Mouse (Mus musculus) hematopoietic stem cell, adult 5-6 weeks (primary cell): ENCODE results near the gene Ifitm7. TPM values are rescaled to one million over a fixed set of nuclear protein-coding genes. Genes with fewer than 3 reads are reported as not detected.

Experiments used
- ATAC-seq, 2 experiments: fragments of 125-278 bp in 1 of 2; replicated peaks in 1 of 2; 2 replicates each; pipeline ENCODE4 v1.8.0; 2016 to 2017; ENCODE audit warnings: inconsistent platforms in 2 of 2, mild to moderate bottlenecking in 2 of 2, moderate number of reproducible peaks in 2 of 2, low read depth in 1 of 2, moderate TSS enrichment in 1 of 2; ENCODE audit not compliant: low FRiP score in 2 of 2, poor library complexity in 2 of 2, severe bottlenecking in 2 of 2, insufficient read depth in 1 of 2, low TSS enrichment in 1 of 2
- total RNA-seq: library from RNA; stranded (forward); fragments of 172-1452, 232-1000 nt; gene quantifications from 2 replicates; pipeline ENCODE4 v1.2.3, GENCODE M21; 2017

Gene Ifitm7
- 2.1 and 2.4 TPM in 2 replicates for total RNA-seq

DNA sequence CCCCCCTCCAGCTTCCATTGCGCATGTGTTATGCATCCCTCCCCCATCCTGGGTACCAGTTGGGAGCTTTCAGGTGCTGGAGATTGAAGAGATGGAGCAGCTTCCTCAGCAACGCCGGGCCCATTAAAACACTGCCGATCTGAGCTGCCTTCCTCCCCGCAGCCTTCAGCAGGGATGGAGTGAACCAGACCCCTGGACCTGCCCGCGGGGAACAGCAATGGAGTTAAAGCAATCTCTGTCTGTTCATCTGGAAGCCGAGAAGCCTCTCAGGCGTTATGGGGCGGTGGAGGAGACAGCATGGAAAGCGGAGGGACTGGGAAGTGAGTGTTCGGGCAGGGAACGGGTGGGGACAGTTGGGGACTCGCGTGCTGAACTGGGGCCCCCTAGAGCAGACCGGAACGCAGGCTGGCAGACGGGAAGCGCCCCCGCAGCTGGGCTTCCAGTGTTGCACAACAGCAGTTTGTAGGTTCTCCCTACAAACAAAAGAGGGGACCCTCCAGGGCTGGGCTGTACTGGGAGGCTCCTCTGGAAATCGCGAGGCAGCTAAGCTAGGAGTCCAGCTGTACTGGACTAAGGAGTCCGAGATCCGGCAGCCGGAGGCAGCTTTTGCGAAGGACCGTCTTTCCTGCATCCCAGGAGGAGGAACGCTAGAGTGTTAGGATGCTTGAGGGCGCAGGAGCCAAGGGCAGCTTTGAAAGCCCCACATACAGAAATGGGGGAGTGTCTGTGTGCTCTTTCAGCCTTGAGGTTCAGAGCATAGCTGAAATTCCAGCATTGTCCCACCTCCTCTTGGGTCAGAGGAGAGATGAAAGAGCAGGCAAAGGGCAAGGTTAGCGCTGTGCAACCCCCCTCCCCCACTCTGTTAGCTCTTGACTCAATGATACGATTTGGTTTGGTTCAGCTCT is at the start of gene Ifitm7, which contains the start of gene 2900011O08Rik:
Gene Ifitm7 (minus strand): TSS at position 315 of the 905 bp plus-strand sequence.
Gene 2900011O08Rik (plus strand): TSS at position 31 of the 905 bp plus-strand sequence.
- peak; percentile 68 to 76 for ATAC-seq

DNA sequence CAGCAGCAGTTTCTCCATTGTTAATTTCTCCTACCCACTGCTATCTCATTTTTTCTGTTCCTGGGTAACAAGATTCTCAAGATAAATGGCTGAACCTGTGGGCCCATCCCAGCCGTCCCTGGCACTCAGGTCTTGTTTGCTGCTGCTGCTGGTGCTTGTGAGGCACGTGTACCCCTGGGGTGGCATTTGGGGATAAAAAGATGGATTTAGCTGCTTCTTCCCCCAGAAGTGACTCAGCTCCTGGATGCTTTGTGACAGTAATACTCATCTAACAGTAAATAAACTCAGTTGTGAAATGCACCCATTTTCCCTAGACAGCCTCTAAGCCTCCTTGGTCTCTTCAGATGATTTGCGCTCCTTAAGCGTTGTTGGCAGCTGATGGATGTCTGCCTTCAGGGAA is 46.4 kb upstream of the Ifitm7 start:
- no peak for ATAC-seq

DNA sequence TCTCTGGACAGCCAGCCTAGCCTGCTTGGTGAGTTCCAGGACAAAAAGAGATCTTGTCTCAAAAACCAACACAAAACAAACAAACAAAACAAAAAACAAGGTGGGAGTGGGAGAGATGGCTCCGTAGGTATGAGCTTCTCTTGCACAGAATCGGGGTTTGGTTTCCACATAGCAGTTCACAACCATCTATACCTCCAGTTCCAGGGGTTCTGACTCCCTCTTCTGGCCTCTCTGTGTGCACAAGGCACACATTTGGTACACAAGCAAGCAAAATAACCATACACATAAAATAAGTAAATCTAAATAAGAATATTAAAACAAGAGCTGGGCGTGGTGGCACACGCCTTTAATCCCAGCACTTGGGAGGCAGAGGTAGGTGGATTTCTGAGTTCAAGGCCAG is 44.0 kb upstream of the Ifitm7 start:
- no peak for ATAC-seq

DNA sequence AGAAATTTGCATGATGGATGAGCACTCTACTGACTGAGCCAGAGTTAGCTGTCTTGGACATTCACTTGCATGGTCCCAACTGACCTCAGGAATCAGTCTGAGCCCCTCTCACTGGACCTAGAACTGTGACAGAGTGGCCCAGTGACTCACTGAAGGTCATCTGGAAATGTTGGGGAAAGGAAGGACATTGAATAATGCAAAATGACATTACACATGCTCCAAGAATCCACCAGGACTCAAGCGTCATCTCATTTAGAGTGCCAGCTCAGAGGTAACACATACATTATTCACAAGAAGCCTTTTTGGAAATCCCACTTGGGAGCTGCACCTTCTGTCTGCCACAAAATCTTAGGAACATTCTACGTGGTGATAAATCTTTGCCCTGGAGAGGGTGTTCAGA is 43.2 kb upstream of the Ifitm7 start:
- no peak for ATAC-seq

DNA sequence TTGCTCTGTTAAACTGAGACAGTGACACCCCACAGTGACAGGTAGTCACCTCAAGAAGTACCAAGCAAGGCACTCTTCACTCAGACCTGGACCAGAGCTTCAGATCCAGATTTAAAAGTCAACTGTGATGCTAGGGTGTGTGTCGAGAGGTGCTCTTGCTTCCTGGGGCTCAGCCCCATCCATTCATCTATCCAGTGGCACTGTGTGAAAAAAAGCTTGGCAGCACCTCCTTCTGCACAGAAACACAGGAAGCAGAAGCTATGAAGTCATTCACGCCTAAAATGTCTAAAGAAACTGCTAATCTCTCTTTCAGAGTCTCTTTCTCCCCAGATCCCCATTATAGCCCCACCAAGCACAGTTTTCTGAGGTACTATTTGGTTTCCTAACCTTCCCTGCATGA is 42.4 kb upstream of the Ifitm7 start:
- no peak for ATAC-seq

DNA sequence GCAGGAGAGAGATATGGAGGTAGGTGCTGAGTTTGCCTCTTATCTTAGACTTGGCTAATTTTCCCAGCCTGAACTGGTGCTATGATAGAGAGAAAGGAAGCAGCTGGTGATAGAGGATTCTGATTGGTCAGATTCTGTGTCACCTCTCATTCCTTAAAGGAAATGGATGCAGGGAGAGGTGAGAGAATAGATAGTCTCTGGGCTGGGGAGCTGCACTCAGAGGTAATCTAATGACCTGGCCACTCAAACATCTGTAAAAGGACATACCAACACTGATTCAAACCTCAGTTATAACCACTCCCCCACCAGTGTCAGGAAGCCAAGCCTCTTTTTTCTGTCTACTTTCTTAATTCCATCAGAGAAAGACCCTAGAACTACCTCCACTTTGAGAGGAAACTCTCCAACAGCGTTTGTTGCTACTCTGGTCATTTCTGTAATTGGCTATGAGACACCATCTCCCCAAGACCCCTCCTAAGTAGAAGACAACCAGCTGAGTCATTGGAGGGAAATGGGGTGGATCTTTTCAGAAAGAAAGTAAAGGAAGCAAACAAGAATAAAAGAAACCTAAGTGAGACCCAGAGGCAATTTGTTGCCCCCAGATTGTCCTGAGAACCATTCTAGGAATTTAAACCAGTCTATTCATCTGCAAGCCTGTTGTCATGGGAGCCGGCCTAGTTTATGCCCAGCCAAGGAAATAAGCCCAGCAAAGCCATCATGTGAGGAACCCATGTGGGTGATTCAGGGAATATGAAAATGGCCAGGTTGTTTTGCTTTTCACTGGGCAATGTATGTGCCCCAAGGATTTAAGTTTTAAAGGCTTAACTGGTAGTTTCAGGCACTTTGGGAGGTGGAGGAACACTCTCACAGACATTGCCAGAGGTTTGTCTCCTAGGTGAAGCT is 38.7 kb upstream of the Ifitm7 start:
- no peak for ATAC-seq

DNA sequence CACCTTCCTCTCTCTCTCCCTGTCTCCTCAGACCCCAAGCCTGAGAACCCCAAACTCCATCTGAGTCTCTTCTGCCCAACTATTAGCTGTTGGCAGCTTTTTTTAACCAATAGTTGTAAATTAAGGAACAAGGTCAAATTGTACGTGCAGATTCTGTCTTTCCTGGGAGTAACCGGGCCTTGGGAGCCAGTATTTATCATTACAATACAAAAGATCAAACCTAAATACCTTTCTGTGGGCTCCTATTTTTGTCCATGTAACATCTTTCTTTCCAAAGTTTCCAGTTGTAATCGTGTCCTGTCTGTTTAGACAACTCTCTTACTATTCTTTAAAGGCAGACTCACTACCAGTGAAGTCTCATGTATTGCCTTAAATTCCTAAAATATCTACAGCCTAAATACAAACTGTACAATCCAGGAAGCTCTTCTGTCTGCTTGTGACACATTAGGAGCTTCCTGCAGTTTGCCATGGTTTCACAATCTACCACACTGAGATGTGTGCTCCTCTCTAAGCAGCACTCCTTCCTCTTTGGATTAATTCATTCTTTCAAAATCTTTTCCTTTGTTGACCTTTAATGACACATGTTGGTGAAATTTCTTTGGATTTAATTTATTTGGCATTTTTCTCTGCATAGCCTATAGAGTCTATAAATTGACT is 34.6 kb upstream of the Ifitm7 start:
- ATAC-seq, result no peak

DNA sequence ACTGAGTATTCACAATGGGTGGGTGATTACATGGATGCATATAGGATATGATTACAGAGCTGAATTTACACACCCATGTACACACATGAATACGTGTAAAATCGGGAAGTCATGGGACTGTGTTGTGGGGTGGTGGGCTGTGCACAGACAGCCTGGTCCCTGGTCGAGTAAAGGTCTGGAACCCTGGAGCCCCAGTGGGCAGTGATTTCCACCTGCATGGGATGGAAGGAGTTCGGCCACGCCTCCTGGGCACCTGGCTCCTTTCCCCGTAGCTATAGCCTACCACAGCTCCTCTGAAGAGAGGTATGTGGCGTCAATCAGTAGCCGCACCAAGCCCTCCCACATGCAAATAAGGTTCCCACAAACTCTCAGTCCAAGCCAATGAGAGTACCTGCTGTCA is 30.6 kb upstream of the Ifitm7 start:
- no peak for ATAC-seq

DNA sequence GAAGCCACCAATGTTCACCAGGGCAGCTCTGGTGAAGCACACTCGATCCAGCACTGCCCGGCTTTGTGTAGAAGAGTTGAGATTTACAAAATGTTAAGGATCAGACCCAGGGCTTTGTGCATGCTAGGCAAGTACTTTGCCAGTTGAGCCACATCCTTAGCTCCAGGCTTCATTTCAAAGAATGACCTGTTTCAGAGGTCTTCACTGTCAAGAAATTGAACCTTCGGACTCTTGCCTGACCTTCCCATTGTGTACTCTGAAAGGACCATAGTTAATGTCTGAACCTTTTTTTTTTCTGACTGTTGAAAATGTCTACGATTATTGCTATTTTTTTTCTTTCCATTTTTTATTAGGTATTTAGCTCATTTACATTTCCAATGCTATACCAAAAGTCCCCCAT is 23.3 kb upstream of the Ifitm7 start:
- no peak for ATAC-seq

DNA sequence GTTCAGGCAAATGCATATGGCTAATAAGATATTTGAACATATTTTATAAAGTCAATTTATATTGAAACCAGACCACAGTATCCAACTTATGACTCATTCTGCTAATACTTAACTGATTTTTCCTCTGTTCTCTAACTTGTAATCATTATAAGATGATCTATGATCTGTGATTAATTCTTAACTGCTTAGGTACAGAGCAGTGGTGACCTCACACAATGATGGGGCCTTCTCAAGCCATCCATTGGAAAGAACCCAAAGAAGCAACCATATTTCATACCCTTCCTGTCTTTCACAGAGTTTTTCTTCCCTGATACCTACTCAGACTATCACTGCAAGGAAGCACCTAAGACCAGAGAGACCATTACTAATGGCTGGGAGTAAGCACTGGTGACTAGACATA is 22.0 kb upstream of the Ifitm7 start:
- no peak for ATAC-seq

DNA sequence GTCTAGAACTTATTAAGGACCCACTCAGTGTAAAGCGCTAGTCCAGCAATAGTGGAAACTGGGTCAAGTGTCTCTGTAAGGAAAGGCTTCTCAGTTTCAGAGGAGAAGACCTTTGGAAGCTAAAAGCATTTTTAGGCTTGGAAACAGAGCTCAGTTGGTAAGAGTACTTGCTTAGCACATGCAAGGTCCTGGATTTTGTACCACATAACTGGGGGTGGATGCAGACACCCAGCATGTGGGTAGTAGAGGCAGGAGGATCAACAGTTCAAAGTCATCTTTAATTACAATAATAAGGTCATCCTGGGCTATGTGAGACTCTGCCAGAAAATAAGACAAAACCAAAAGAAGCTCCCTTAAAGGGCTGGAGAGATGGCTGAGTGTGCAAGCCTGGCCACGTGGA is 21.4 kb upstream of the Ifitm7 start:
- no peak for ATAC-seq

DNA sequence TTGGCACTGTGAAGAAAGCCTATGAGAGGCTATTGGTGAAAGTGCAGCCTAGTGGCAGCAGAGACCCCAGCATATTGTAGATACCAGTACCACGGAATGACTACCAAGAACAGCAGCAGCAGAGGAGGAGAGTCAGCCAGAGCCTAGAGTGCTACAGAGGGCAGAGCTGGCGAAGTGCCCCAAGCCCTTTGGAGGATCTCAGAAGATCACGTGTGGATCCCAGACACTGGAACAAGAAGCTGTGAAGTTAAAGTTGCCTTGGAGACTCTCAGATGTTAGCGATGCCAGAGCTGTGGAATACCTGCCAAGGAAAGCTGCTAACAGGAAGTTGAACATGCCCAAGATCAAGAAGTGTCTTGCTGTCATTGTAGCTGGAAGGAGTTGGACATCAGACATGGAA is 18.6 kb upstream of the Ifitm7 start:
- ATAC-seq, result no peak

DNA sequence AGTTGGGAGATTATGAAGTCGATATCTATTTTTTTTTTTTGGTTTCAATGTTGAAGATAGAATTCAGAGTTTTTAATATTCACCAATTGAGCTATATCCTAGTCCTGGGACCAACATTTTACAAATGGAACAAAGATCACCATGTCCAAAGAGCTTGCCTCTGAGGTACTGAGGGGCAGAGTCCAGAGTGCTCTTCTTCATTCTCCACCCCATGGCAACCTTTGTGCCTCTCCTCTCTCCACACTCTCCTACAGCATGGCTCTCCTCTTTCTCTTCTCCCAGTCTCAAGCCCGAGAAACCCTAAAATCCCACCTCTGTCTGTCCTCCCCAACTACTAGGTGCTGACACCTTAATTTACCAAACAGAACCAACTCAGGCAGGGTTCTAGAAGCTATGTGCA is 18.0 kb upstream of the Ifitm7 start:
- no peak for ATAC-seq

DNA sequence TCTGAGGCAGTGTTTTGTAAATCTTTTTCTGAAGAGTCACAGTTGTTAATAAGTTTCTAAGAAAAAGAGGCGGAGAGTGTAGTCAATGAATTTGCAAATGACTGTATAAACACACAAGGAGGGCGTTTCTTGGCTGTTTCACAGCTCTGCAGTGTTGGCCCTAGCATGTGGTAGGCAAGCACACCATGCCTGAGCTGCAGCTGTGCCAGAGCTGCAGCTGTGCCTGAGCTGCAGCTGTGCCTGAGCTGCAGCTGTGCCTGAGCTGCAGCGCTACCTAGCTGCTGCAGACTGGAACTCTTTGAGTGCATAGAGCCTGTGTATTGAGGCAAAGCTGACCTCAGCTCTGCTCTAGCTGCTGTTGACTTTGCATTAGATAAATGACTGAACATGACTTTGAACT is 17.5 kb upstream of the Ifitm7 start:
- ATAC-seq, result peak; percentile 48 to 67; a peak in 1 of 4 replicates

DNA sequence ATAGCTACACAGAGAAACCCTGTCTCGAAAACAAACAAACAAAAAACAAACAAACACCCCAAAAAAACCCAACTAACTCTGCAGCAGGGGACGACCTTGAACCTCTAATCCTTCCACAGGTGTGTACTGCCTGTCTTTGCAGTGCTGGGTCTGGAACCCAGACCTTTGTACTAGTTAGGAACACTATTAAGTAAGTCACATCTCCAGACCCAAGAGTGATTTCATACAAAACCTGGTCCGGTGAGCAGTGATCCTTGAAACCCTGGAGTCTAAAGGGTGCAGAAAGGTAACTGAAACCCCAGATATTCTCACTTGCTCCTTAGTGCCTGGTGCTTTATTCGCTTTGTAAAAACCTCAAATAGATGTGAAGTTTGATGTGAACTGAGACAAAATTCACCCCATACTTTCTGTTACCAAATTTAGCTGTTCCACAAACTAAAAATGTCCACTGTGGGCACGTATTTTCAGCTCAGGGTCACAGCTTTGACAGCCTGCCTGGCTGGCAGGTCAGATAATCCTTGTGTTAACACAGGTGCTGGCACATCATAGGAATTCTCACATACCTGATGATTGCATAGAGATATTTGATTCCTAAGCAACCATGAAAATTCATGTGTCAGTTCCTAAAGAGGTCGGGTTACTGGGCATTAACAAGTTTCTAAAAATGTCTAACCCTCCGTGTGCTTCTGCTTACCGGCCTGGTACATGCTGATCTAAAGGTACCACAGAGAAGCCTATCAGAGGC is 16.9 kb upstream of the Ifitm7 start:
- no peak for ATAC-seq

DNA sequence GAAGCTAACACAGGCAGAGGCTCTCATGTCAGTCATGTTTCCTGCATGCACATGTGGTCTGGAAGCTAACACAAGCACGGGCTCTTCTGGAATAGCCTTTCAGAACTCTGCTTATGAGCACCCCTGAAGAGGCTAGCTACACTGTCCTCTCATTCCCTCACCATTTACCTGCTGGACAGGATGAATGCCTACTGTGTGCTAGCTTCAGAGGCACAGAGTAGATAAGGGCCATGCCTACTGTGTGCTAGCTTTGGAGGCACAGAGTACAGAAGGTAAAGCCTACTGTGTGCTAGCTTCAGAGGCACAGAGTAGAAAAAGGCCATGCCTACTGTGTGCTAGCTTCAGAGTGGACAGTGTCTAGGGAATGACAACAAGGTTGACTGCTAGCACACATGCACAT is 7.8 kb upstream of the Ifitm7 start:
- ATAC-seq, result 0 out of 4 replicates have a peak, but pooled peaks of 1 of the 2 experiments have one; percentile 36

DNA sequence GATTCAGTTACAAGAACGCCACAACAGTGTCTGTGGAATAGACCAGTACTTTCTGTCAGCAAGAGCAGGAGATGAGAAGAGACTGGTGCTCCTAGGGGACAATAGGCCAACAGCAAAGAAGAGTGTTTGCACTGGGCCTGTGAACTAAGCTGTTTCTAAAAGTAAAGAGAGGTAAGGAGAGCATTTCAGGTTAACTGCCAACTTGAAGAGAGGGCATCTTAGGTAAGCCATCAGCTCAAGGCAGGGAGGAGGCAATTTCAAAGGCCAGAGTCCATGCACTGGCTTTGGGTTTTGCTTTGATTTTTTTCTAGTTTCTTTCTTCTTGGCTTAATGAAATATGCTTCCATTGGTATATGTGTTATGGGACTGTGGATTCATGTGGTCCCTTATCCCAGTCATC is 7.4 kb upstream of the Ifitm7 start:
- no peak for ATAC-seq
